Mouse (Mus musculus): ENCODE measurements around the gene Amotl2.

Amotl2 gene

GRCm38 (mm10) chr9:102777631-102778591 lies 61.4 kb downstream of the Amotl2 start:
- DNase-seq (ENCODE audit: low read depth, low spot score) = no peak

GRCm38 (mm10) chr9:102779493-102779892 lies 63.0 kb downstream of the Amotl2 start:
- DNase-seq (ENCODE audit: low read depth, low spot score) = peak; percentile 49
